Mouse (Mus musculus) liver, embryonic 12.5 days (tissue): ENCODE data around the gene B3gnt3. TPM values are rescaled to one million over a fixed set of nuclear protein-coding genes. Genes with fewer than 3 reads are reported as not detected.

ENCODE experiments used
- ATAC-seq: fragments of 200-750 bp; cut with Nextera tagmentation; 2 replicates; pipeline ENCODE4 v1.8.0; 2017; ENCODE audit warnings: moderate number of reproducible peaks, mild to moderate bottlenecking, moderate library complexity
- H3K27ac ChIP-seq: fragments of 300-500 bp; sonication (generic); 2 replicates; pipeline ENCODE4 v1.5.1; 2016; ENCODE audit warnings: mild to moderate bottlenecking
- H3K27me3 ChIP-seq: fragments of 300-500 bp; sonication (generic); replicated peaks from 2 replicates; pipeline ENCODE4 v1.6.1; 2016; ENCODE audit warnings: mild to moderate bottlenecking, moderate library complexity
- H3K36me3 ChIP-seq: fragments of 300-500 bp; sonication (generic); 2 replicates; pipeline ENCODE4 v1.6.1; 2016; ENCODE audit warnings: mild to moderate bottlenecking, moderate library complexity
- H3K4me1 ChIP-seq: fragments of 300-500 bp; sonication (generic); 2 replicates; pipeline ENCODE4 v1.6.1; 2016
- H3K4me2 ChIP-seq: fragments of 300-500 bp; sonication (generic); 2 replicates; pipeline ENCODE4 v1.6.1; 2016; ENCODE audit warnings: mild to moderate bottlenecking, moderate library complexity
- H3K4me3 ChIP-seq: fragments of 300-500 bp; sonication (generic); 2 replicates; pipeline ENCODE4 v1.5.1; 2016; ENCODE audit warnings: mild to moderate bottlenecking, moderate library complexity
- H3K9ac ChIP-seq: fragments of 300-500 bp; sonication (generic); 2 replicates; pipeline ENCODE4 v1.6.1; 2016; ENCODE audit warnings: mild to moderate bottlenecking, moderate library complexity
- H3K9me3 ChIP-seq: fragments of 300-500 bp; sonication (generic); replicated peaks from 2 replicates; pipeline ENCODE4 v1.6.1; 2016; ENCODE audit warnings: mild to moderate bottlenecking, moderate library complexity
- WGBS: fragments of 180-500 bp; shearing (Covaris S2); methylation state at CpG from one replicate; pipeline ENCODE4 v1.1.7; 2016; ENCODE audit not compliant: insufficient replicate concordance; 5-methylcytosine and 5-hydroxymethylcytosine counted together
- polyA plus RNA-seq: library from polyadenylated mRNA; unstranded; fragments of >200 nt; fragmentation: Nextera tagmentation; extraction: Ambion mirVana; gene quantifications from 2 replicates; pipeline ENCODE4 v1.2.1, GENCODE M21; 2016

The B3gnt3 gene
- polyA plus RNA-seq, 1 experiment from 2014 or later = 3.6 TPM

GRCm38 (mm10) chr8:71665331-71666130, 36.1 kb downstream of the B3gnt3 start:
- no peak overlapping the region for H3K27ac ChIP-seq
- H3K36me3 ChIP-seq = no peaks in the 10 kb centered on the region
- peaks cover 37% of the 10 kb centered on the region for H3K4me1 ChIP-seq
- H3K9ac ChIP-seq = no peak overlapping the region
- WGBS = 3% methylated on average over 22 of the region's 22 CpGs
- H3K27me3 ChIP-seq = peaks cover 78% of the 10 kb centered on the region
- no peaks in the 10 kb centered on the region for H3K9me3 ChIP-seq
- H3K4me2 ChIP-seq = peak overlapping the region; percentile 64
- peak overlapping the region; percentile 29 for H3K4me3 ChIP-seq
- ATAC-seq = peak; percentile 69

- no peaks in the 10 kb centered on the region for H3K9me3 ChIP-seq
- H3K4me2 ChIP-seq = peak overlapping the region; percentile 28; the same call in 1 of the 2 replicates
- H3K27ac ChIP-seq = no peak overlapping the region
- H3K4me3 ChIP-seq = no peak overlapping the region
- peaks cover 26% of the 10 kb centered on the region for H3K4me1 ChIP-seq
- peaks cover 79% of the 10 kb centered on the region for H3K27me3 ChIP-seq
- 10% methylated on average over 36 of the region's 36 CpGs for WGBS
- peak; percentile 33; the same call in 1 of the 2 replicates for ATAC-seq
- H3K36me3 ChIP-seq = no peaks in the 10 kb centered on the region
- no peak overlapping the region for H3K9ac ChIP-seq
Measured at GRCm38 (mm10) chr8:71660325-71661120, 41.1 kb downstream of the B3gnt3 start.

- Histone ChIP-seq H3K4me1 (peaks cover 24% of the 10 kb centered on the region), H3K9me3 (no peaks in the 10 kb centered on the region), H3K27me3 (peaks cover 87% of the 10 kb centered on the region), H3K27ac (no peak overlapping the region), H3K9ac (no peak overlapping the region), H3K36me3 (no peaks in the 10 kb centered on the region), H3K4me2 (no peak overlapping the region), H3K4me3 (no peak overlapping the region)
- no peak for ATAC-seq
- WGBS = 56% methylated on average over 1 of the region's 1 CpGs
Measured at GRCm38 (mm10) chr8:71659751-71660150, 41.8 kb downstream of the B3gnt3 start.

- no peaks in the 10 kb centered on the region for H3K36me3 ChIP-seq
- no peaks in the 10 kb centered on the region for H3K9me3 ChIP-seq
- H3K4me3 ChIP-seq = no peak overlapping the region
- 20% methylated on average over 17 of the region's 17 CpGs for WGBS
- H3K27ac ChIP-seq = no peak overlapping the region
- 0 out of 2 replicates have a peak overlapping the region, but pooled peaks have one; percentile 6 for H3K4me2 ChIP-seq
- H3K27me3 ChIP-seq = peaks cover 95% of the 10 kb centered on the region
- no peak for ATAC-seq
- no peak overlapping the region for H3K9ac ChIP-seq
- H3K4me1 ChIP-seq = peaks cover 28% of the 10 kb centered on the region
Measured at GRCm38 (mm10) chr8:71658515-71659049, 43.0 kb downstream of the B3gnt3 start.

- H3K36me3 ChIP-seq = no peaks in the 10 kb centered on the region
- no peak overlapping the region for H3K4me3 ChIP-seq
- WGBS = 24% methylated on average over 9 of the region's 9 CpGs
- H3K9me3 ChIP-seq = no peaks in the 10 kb centered on the region
- peaks cover 28% of the 10 kb centered on the region for H3K4me1 ChIP-seq
- no peak overlapping the region for H3K27ac ChIP-seq
- ATAC-seq = no peak
- peaks cover 96% of the 10 kb centered on the region for H3K27me3 ChIP-seq
- H3K9ac ChIP-seq = no peak overlapping the region
- H3K4me2 ChIP-seq = no peak overlapping the region
Measured at GRCm38 (mm10) chr8:71657816-71658215, 43.8 kb downstream of the B3gnt3 start.

- Histone ChIP-seq H3K9me3 (no peaks in the 10 kb centered on the region), H3K4me2 (peak overlapping the region; percentile 49), H3K27me3 (peaks cover 99% of the 10 kb centered on the region), H3K4me3 (no peak overlapping the region), H3K4me1 (peaks cover 23% of the 10 kb centered on the region), H3K27ac (no peak overlapping the region), H3K9ac (no peak overlapping the region), H3K36me3 (no peaks in the 10 kb centered on the region)
- 4% methylated on average over 24 of the region's 24 CpGs for WGBS
- ATAC-seq = peak; percentile 63
Measured at GRCm38 (mm10) chr8:71654600-71654999, 47.0 kb downstream of the B3gnt3 start.

- H3K4me3 ChIP-seq = no peak overlapping the region
- H3K27me3 ChIP-seq = peaks cover 33% of the 10 kb centered on the region
- no peak overlapping the region for H3K27ac ChIP-seq
- H3K4me2 ChIP-seq = no peak overlapping the region
- no peaks in the 10 kb centered on the region for H3K36me3 ChIP-seq
- H3K9ac ChIP-seq = no peak overlapping the region
- ATAC-seq = no peak
- no peaks in the 10 kb centered on the region for H3K4me1 ChIP-seq
- WGBS = 69% methylated on average over 9 of the region's 9 CpGs
- no peaks in the 10 kb centered on the region for H3K9me3 ChIP-seq
Measured at GRCm38 (mm10) chr8:71645510-71645909, 56.1 kb downstream of the B3gnt3 start.

Other genes starting within 250 kb of the B3gnt3 start
- 16.0 and 17.4 TPM in 2 replicates for gene Abhd8, start 238.1 kb downstream of the B3gnt3 start, polyA plus RNA-seq
- 168 and 173 TPM in 2 replicates for gene Mrpl34, start 236.8 kb downstream of the B3gnt3 start, polyA plus RNA-seq
- gene Dda1, start 232.6 kb downstream of the B3gnt3 start, polyA plus RNA-seq = 60.6 and 63.1 TPM in 2 replicates
- gene Ano8, start 215.8 kb downstream of the B3gnt3 start, polyA plus RNA-seq = 1.2 TPM in 2 replicates
- 9.3 and 9.6 TPM in 2 replicates for gene Gtpbp3, start 213.7 kb downstream of the B3gnt3 start, polyA plus RNA-seq
- 44.8 and 46.7 TPM in 2 replicates for gene Plvap, start 190.0 kb downstream of the B3gnt3 start, polyA plus RNA-seq
- gene Ccdc194, start 176.1 kb downstream of the B3gnt3 start, polyA plus RNA-seq = 0.30 and 0.57 TPM in 2 replicates
- 28.7 and 29.4 TPM in 2 replicates for gene Bst2, start 164.3 kb downstream of the B3gnt3 start, polyA plus RNA-seq
- 39.2 and 42.7 TPM in 2 replicates for gene Mvb12a, start 158.9 kb downstream of the B3gnt3 start, polyA plus RNA-seq
- 0.61 and 0.75 TPM in 2 replicates for gene Tmem221, start 142.9 kb downstream of the B3gnt3 start, polyA plus RNA-seq
- 0.32 and 0.36 TPM in 2 replicates for gene Nxnl1, start 135.2 kb downstream of the B3gnt3 start, polyA plus RNA-seq
- 4.1 and 4.4 TPM in 2 replicates for gene Slc27a1, start 132.9 kb downstream of the B3gnt3 start, polyA plus RNA-seq
- gene Pgls, start 109.6 kb downstream of the B3gnt3 start, polyA plus RNA-seq = 138 and 144 TPM in 2 replicates
- 1.3 and 2.3 TPM in 2 replicates for gene Fam129c, start 104.1 kb downstream of the B3gnt3 start, polyA plus RNA-seq
- gene Colgalt1, start 90.8 kb downstream of the B3gnt3 start, polyA plus RNA-seq = 29.0 and 30.1 TPM in 2 replicates
- 0.22 and 0.31 TPM in 2 replicates for gene Unc13a, start 30.0 kb downstream of the B3gnt3 start, polyA plus RNA-seq
- 9.2 and 10.4 TPM in 2 replicates for gene Jak3, start 25.5 kb downstream of the B3gnt3 start, polyA plus RNA-seq
- gene Insl3, start 12.6 kb downstream of the B3gnt3 start, polyA plus RNA-seq = 1.5 and 2.1 TPM in 2 replicates
- 19.5 and 20.6 TPM in 2 replicates for gene Fcho1, start 23.9 kb upstream of the B3gnt3 start, polyA plus RNA-seq
- gene Zfp709, start 180.2 kb upstream of the B3gnt3 start, polyA plus RNA-seq = 2.0 and 2.5 TPM in 2 replicates
- gene Zfp882, start 206.8 kb upstream of the B3gnt3 start, polyA plus RNA-seq = 1.1 and 1.4 TPM in 2 replicates
- gene Zfp617, start 206.8 kb upstream of the B3gnt3 start, polyA plus RNA-seq = 12.4 and 13.1 TPM in 2 replicates
- gene Zfp961, start 249.2 kb upstream of the B3gnt3 start, polyA plus RNA-seq = 13.4 and 14.1 TPM in 2 replicates